Mouse (Mus musculus) C2C12 (cell line): ENCODE measurements around the gene Hoxb5.

Experiments
- CTCF ChIP-seq: IDR thresholded peaks from one replicate; pipeline ENCODE4 v1.5.1; 2011; ENCODE audit not compliant: control insufficient read depth, insufficient read depth, insufficient read length
- USF1 ChIP-seq: IDR thresholded peaks from one replicate; pipeline ENCODE4 v1.6.1; 2011; ENCODE audit warnings: low read depth, mild to moderate bottlenecking, control low read depth, moderate library complexity

GRCm38 (mm10) chr11:96334002-96334364, 30.8 kb downstream of the Hoxb5 start:
- TF ChIP-seq CTCF (no peak), USF1 (no peak)
